Mouse (Mus musculus) limb, embryonic 15.5 days (tissue): Measurements from ENCODE around the gene Pgap2. TPM values are rescaled to one million over a fixed set of nuclear protein-coding genes. Genes with fewer than 3 reads are reported as not detected.

Experiments
- ATAC-seq: fragments of 200-750 bp; cut with Nextera tagmentation; 2 replicates; pipeline ENCODE4 v1.8.0; 2017; ENCODE audit warnings: low read depth, moderate TSS enrichment; ENCODE audit not compliant: insufficient number of reproducible peaks, low FRiP score, low TSS enrichment
- H3K27ac ChIP-seq: fragments of 300-500 bp; sonication (generic); 2 replicates; pipeline ENCODE4 v1.5.1; 2015; ENCODE audit warnings: moderate library complexity, mild to moderate bottlenecking, inconsistent platforms
- H3K27me3 ChIP-seq: fragments of 300-500 bp; sonication (generic); 2 replicates; pipeline ENCODE4 v1.6.1; 2015; ENCODE audit warnings: inconsistent platforms
- H3K36me3 ChIP-seq: fragments of 300-500 bp; sonication (generic); 2 replicates; pipeline ENCODE4 v1.6.1; 2015; ENCODE audit warnings: inconsistent platforms
- H3K4me1 ChIP-seq: fragments of 300-500 bp; sonication (generic); 2 replicates; pipeline ENCODE4 v1.6.1; 2015; ENCODE audit warnings: inconsistent platforms
- H3K4me2 ChIP-seq: fragments of 300-500 bp; sonication (generic); 2 replicates; pipeline ENCODE4 v1.6.1; 2015; ENCODE audit warnings: mild to moderate bottlenecking, inconsistent platforms
- H3K4me3 ChIP-seq: fragments of 300-500 bp; sonication (generic); 2 replicates; pipeline ENCODE4 v1.5.1; 2015; ENCODE audit warnings: mild to moderate bottlenecking, inconsistent platforms
- H3K9ac ChIP-seq: fragments of 300-500 bp; sonication (generic); 2 replicates; pipeline ENCODE4 v1.6.1; 2015; ENCODE audit warnings: inconsistent platforms
- H3K9me3 ChIP-seq: fragments of 300-500 bp; sonication (generic); 2 replicates; pipeline ENCODE4 v1.6.1; 2016; ENCODE audit warnings: inconsistent platforms
- WGBS: fragments of 180-500 bp; shearing (Covaris S2); methylation state at CpG from one replicate; pipeline ENCODE4 v1.1.7; 2015; 5-methylcytosine and 5-hydroxymethylcytosine counted together
- polyA plus RNA-seq: library from polyadenylated mRNA; unstranded; fragments of >200 nt; fragmentation: Nextera tagmentation; extraction: Ambion mirVana; gene quantifications from 2 replicates; pipeline ENCODE4 v1.2.1, GENCODE M21; 2015

The Pgap2 gene
- polyA plus RNA-seq, 1 experiment from 2014 or later = 97.2 TPM

DNA sequence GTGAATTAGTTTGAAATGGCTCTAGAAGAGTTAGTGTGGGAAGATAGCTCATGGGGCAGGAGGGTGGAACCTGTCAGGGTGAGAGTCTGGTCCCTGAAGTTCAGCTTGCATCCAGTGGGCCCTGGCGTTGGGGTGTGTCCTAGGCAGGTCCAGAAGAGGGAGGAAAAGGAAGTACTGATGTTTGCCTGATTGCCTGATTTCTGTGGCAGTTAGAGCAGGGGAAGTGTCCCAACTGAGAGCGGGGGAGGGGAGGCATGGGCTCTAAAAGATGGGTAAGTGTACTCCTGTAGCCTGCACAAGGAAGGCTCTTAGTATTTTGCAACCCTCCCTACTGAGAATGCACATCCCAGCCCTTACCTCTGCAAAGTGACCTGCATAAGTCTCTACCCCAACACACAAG lies 33.9 kb downstream of the Pgap2 start:
- no peaks in the 10 kb centered on the region for H3K27me3 ChIP-seq
- H3K9me3 ChIP-seq = no peaks in the 10 kb centered on the region
- H3K4me1 ChIP-seq = peaks cover 41% of the 10 kb centered on the region
- H3K4me3 ChIP-seq = no peak overlapping the region
- no peak overlapping the region for H3K27ac ChIP-seq
- peaks cover 25% of the 10 kb centered on the region for H3K36me3 ChIP-seq
- ATAC-seq = no peak
- WGBS = 78% methylated on average over 2 of the region's 2 CpGs
- no peak overlapping the region for H3K9ac ChIP-seq
- no peak overlapping the region for H3K4me2 ChIP-seq

DNA sequence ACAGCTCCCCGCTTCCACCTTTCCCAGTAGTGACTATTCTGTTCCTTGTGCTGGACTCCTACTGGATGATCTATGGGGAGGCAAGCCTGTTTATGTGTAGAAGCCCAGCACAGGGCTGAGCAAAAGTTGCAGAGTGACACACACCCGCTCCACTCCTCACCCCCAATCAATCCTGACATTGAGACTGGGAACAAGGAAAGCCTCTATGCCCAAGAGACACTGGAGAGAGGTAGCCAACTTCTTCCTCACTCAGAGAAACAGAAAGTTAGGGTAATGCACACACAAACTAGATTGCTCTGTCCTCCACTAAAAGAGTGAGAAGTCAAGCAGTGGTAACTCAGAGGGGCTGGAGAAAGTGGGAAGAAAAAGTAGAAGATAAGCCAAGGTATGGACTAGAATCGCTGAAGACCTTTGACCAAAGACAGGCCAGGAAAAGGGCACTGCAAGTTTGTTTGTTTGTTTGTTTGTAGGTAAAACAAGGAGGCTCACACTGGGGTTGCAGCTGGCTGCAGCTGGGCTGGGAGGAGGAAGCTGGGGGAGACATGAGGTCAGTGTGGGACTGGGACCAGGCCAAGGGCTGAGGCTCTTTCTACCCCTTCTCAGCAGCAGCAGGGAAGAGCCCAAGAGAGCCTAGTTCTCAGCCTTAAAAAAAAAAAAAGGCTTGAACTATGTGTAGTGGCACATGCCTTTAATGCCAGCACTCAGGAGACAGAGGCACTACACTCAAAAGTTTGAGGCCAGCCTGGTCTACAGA lies 35.0 kb downstream of the Pgap2 start:
- Histone ChIP-seq H3K4me3 (no peak overlapping the region), H3K9me3 (no peaks in the 10 kb centered on the region), H3K27me3 (no peaks in the 10 kb centered on the region), H3K27ac (peak overlapping the region; percentile 17), H3K4me1 (peaks cover 47% of the 10 kb centered on the region), H3K9ac (no peak overlapping the region), H3K4me2 (no peak overlapping the region), H3K36me3 (peaks cover 15% of the 10 kb centered on the region)
- WGBS = 72% methylated on average over 3 of the region's 3 CpGs
- no peak for ATAC-seq

DNA sequence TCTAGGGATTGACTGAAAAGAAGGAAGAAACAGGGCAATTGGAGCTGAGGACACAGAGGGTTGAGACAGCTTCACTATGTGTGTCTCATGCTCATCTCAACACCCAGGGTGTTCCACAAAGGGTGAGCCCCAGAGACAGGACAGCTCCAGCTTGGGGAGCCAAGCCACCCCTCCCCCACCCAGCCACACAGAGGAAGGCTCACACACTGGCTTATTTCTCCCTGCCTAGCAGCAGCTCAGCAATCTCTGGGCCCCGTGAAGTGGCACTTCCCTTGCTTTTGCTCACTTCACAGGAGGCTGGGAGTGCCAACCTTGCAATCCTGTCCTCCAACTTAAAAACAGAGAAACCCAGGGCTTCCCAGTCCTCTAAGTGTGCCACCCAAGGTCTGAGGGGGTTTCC lies 35.8 kb downstream of the Pgap2 start:
- H3K9ac ChIP-seq = no peak overlapping the region
- peaks cover 47% of the 10 kb centered on the region for H3K4me1 ChIP-seq
- peak overlapping the region; percentile 29; the same call in 1 of the 2 replicates for H3K27ac ChIP-seq
- WGBS = 0% methylated on average over 1 of the region's 1 CpGs
- H3K4me3 ChIP-seq = no peak overlapping the region
- H3K27me3 ChIP-seq = no peaks in the 10 kb centered on the region
- ATAC-seq = no peak
- no peak overlapping the region for H3K4me2 ChIP-seq
- peaks cover 6% of the 10 kb centered on the region; the same call in 1 of the 2 replicates for H3K36me3 ChIP-seq
- no peaks in the 10 kb centered on the region for H3K9me3 ChIP-seq

DNA sequence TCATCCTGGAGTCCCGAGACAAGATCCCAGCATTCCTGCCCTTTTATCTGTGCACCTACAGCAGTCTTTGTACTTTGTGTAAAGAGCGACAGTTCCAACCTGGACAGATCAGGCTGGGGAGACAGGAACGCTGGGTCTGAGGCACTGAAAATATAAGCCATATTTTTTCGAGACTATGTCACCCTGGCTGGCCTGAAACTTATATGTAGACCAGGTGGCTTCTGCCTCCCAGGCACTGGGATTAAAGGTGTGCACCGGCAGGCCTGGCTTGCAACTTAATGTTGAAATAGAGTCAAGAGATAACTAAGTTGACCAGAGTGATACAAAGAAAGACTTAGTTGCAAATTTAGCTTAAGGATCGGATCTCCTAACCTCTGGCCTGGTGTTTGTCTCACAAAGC lies 36.3 kb downstream of the Pgap2 start:
- 52% methylated on average over 6 of the region's 6 CpGs for WGBS
- Histone ChIP-seq H3K27ac (peak overlapping the region; percentile 29; the same call in 1 of the 2 replicates), H3K4me1 (peaks cover 49% of the 10 kb centered on the region), H3K36me3 (0 out of 2 replicates have a peak, but pooled peaks cover 4% of the 10 kb centered on the region), H3K9me3 (no peaks in the 10 kb centered on the region), H3K4me2 (no peak overlapping the region), H3K4me3 (no peak overlapping the region), H3K27me3 (no peaks in the 10 kb centered on the region), H3K9ac (no peak overlapping the region)
- ATAC-seq = no peak

DNA sequence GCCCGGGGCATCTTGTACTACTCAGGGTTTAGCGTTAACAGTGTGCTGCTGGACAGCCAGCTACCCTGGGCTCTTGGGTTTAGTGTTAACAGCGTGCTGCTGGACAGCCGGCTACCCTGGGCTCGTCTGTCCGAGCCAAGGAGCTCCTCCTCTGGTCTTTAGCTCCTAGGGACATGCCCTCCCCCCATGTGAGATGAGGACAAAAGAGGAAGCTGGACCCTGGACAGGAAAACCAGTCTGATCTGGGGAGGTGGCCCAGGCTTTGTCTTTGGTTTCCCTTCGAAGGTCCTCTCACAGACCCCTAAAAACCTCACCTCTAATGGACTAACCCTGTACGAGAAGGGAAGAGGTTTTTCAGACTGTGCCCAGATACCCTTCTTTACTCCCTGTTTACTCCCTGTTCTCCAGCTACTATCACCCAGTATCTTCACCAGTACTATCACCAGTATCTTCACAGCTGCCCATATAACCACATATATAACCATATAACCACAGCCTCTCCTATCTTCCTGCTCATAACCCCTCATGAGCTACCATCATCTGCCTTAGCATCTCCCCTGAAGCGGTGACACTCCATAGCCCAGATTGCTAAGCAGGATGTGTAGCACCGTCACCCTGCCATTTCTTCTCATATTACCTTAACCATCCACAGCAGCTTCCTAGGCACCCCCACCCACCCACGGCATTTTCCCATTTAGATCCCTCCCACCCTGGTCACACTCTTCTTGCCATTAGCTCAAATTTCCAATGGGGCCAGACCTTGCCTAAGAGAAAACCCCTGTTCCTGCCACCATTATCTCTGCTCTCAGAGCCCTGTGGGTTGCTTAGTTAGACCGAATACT lies 37.2 kb downstream of the Pgap2 start:
- no peak for ATAC-seq
- Histone ChIP-seq H3K9ac (no peak overlapping the region), H3K36me3 (0 out of 2 replicates have a peak, but pooled peaks cover 4% of the 10 kb centered on the region), H3K9me3 (no peaks in the 10 kb centered on the region), H3K4me2 (0 out of 2 replicates have a peak overlapping the region, but pooled peaks have one; percentile 72), H3K4me3 (peak overlapping the region; percentile 87; the same call in 1 of the 2 replicates), H3K4me1 (peaks cover 52% of the 10 kb centered on the region), H3K27me3 (no peaks in the 10 kb centered on the region), H3K27ac (no peak overlapping the region)
- 50% methylated on average over 12 of the region's 12 CpGs for WGBS

DNA sequence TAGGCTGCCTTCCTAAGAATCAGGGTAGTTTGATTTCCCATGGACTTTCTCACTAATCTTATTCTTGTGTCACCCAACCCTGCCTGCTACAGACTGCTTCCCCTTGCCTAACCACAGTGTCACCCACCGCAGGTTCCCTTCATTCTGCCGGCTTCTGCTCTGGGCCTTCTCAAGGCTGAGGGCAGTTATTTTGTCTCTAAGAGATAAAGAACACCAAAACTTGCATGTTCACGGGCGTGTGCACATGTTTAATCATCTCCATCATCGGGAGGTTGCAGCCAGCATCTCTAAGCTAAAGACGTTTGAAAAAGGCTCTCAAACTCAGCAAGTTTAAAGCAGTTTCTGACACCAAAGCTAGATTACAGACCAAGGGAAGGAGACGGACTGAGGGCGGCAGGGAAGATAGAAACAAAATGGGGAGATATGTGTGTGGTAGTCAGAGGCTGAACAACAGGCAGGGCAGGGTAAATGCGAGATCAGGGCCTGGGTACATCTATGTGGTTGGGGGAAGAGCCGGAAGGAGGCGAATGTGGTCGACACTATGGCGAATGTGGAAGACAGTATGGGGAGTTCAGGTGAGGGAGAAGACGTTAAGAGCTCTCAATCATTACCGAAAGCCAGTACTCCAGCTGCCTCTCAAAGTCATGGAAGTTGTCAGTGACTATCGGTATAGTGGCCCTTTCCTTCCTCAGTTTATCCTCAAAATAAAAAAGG lies 38.8 kb downstream of the Pgap2 start:
- H3K4me3 ChIP-seq = peak overlapping the region; percentile 87
- H3K4me1 ChIP-seq = peaks cover 52% of the 10 kb centered on the region
- ATAC-seq = no peak
- H3K4me2 ChIP-seq = peak overlapping the region; percentile 72
- no peaks in the 10 kb centered on the region for H3K9me3 ChIP-seq
- H3K9ac ChIP-seq = peak overlapping the region; percentile 95
- 18% methylated on average over 16 of the region's 16 CpGs for WGBS
- peak overlapping the region; percentile 99 for H3K27ac ChIP-seq
- no peaks in the 10 kb centered on the region for H3K27me3 ChIP-seq
- 0 out of 2 replicates have a peak, but pooled peaks cover 3% of the 10 kb centered on the region for H3K36me3 ChIP-seq

DNA sequence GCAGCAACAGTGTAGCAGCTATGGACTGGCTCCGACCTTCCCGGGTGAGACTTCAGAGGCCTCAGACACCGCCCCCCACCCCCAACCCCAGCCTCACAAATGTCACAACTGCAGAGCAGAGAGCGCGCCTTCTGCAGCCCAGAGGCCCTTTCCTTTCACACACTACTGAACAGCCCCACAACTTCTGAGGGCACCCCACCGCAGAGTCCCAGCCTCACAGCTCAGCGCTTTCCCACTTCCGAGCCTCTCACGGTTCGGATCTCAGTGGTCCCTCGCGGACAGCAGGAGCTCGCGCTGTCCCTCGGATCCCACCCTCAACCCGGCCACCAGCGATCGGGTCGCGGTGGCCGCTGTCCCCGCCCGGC lies 39.5 kb downstream of the Pgap2 start:
- Histone ChIP-seq H3K9me3 (no peaks in the 10 kb centered on the region), H3K4me1 (peaks cover 51% of the 10 kb centered on the region), H3K36me3 (no peaks in the 10 kb centered on the region), H3K27me3 (no peaks in the 10 kb centered on the region), H3K9ac (peak overlapping the region; percentile 95), H3K27ac (peak overlapping the region; percentile 99), H3K4me2 (peak overlapping the region; percentile 72), H3K4me3 (peak overlapping the region; percentile 87)
- 1% methylated on average over 23 of the region's 23 CpGs for WGBS
- ATAC-seq = peak; percentile 7; the same call in 1 of the 2 replicates

DNA sequence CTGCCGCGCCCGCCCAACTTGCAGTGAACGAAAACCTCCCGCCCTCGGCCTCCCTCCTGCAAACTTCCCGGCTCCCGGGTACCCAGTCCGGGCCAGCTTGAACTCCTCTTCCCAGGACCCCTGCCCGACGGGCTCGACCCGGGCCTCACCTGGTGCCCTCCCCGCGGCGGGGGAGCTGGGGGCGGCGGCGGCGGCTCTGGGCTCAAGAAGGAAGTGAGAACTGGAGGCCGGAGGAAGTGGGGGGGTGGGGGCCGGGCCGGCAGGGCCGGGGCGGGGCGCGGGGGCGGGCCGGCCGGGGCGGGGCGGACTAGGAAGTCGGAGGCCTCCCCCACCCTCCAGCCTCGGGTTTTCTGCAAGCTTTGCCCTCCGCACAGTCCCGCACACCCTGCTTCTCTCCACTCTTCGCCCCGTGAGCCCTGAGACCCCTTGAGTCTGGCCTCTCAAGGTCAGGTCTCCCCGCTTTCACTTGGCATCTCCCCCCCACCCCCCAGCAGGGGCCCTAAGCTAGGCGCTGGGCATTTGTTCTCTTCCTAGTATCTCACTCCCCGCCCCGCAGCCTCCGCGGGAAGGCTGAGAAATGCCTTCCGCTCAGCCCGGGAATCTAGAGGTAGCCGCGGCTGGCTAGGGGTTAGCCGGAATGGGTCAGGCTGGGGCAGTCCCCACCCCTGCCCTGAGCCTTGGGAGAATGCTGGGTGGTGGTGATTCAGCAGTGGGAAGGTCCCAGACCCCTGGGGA lies 40.1 kb downstream of the Pgap2 start:
- Histone ChIP-seq H3K27ac (peak overlapping the region; percentile 99), H3K27me3 (no peaks in the 10 kb centered on the region), H3K4me3 (peak overlapping the region; percentile 87), H3K4me1 (peaks cover 47% of the 10 kb centered on the region), H3K9me3 (no peaks in the 10 kb centered on the region), H3K9ac (peak overlapping the region; percentile 95), H3K36me3 (no peaks in the 10 kb centered on the region), H3K4me2 (peak overlapping the region; percentile 72)
- WGBS = under 1% methylated on average over 31 of the region's 49 CpGs
- peak; percentile 82 for ATAC-seq

DNA sequence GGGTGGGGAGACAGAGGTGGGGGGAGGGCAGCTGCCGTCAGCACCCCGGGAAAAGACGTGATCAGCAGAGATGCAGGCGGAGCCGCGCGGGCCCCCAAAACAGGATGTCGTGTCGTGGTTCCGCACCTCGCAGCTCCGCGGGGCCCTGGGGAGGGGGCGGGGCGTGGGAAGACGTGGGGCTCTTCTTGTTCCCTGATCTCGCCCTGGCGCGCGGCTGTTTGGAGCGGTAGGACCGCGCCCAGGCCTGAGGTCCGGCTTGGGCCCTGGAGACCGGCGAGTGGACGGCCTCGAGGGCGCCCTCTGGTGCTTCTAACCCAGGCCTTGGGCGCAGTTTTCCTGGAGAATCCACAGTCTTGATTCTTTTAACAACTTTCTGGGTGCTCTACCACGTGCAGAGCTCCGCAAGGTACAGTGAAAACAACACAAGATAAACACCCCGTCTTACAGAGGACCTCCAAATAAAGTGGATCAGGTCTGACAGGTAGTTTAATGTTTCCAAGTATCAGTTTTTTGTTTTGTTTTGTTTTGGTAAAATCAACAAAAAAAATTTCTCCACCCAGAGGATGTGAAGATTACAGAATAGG lies 40.7 kb downstream of the Pgap2 start:
- WGBS = under 1% methylated on average over 33 of the region's 33 CpGs
- peaks cover 42% of the 10 kb centered on the region for H3K4me1 ChIP-seq
- H3K9me3 ChIP-seq = no peaks in the 10 kb centered on the region
- peak overlapping the region; percentile 72 for H3K4me2 ChIP-seq
- ATAC-seq = peak; percentile 56
- H3K27me3 ChIP-seq = no peaks in the 10 kb centered on the region
- no peaks in the 10 kb centered on the region for H3K36me3 ChIP-seq
- peak overlapping the region; percentile 87 for H3K4me3 ChIP-seq
- peak overlapping the region; percentile 99 for H3K27ac ChIP-seq
- peak overlapping the region; percentile 95 for H3K9ac ChIP-seq

DNA sequence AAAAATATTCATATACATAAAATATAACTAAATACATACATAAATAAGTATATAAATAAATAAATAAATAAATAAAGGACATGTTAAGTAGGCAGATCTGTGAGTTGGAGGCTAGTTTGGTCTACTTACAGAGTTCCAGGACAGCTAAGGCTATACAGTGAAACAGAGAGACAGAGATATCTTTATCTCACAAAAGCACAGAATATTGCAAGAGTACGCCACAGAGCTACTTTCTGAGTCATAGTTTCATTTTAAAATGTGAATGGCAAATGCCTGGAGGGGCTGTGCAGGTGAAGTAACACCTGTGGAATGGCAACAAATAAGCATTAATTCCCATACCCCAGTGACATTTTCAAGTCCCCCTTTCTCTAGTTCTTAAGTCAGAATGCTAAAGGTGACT lies 43.6 kb downstream of the Pgap2 start:
- no peak overlapping the region for H3K4me2 ChIP-seq
- no peak overlapping the region for H3K9ac ChIP-seq
- 67% methylated on average over 1 of the region's 1 CpGs for WGBS
- H3K36me3 ChIP-seq = no peaks in the 10 kb centered on the region
- no peaks in the 10 kb centered on the region for H3K9me3 ChIP-seq
- H3K4me3 ChIP-seq = no peak overlapping the region
- H3K4me1 ChIP-seq = peaks cover 13% of the 10 kb centered on the region
- no peaks in the 10 kb centered on the region for H3K27me3 ChIP-seq
- H3K27ac ChIP-seq = no peak overlapping the region
- ATAC-seq = no peak

DNA sequence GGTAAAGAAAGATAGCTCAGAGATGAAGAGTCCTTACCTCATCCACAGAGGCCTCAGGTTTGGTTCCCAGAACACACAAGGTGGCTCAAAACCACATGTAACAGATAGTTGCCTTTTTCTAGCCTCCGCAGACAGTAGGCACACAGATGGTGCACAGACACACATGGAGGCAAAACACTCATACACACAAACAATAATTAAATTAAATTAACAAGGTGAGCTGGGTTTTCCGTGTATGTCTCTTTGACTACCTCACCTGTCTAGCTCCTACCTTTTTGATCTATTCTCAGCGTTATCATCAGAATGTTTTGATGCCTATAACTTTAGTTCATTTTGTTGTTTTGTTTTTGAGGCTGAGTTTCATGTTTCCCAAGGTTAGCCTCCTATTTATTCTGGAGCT lies 45.9 kb downstream of the Pgap2 start, which contains the start of gene Rhog:
TSS of gene Rhog (minus strand) at position 101 of the 400 bp plus-strand sequence.
- Histone ChIP-seq H3K4me3 (no peak within 1 kb of the TSS), H3K9me3 (no peaks in the 10 kb centered on the region), H3K27me3 (no peaks in the 10 kb centered on the region), H3K27ac (no peak within 1 kb of the TSS), H3K9ac (no peak within 1 kb of the TSS), H3K36me3 (no peaks in the 10 kb centered on the region), H3K4me1 (peaks cover 5% of the 10 kb centered on the region), H3K4me2 (no peak within 1 kb of the TSS)
- 75% methylated on average over 3 of the region's 3 CpGs for WGBS
- no peak for ATAC-seq
